Mouse (Mus musculus): ENCODE data around the gene Rph3a. TPM values are rescaled to one million over a fixed set of nuclear protein-coding genes. Genes with fewer than 3 reads are reported as not detected.
A peak's percentile ranks its signal among the peaks of the same experiment; 100 is the strongest.

Rph3a gene
- polyA plus RNA-seq, 1 experiment from 2014 or later, result not detected

DNA sequence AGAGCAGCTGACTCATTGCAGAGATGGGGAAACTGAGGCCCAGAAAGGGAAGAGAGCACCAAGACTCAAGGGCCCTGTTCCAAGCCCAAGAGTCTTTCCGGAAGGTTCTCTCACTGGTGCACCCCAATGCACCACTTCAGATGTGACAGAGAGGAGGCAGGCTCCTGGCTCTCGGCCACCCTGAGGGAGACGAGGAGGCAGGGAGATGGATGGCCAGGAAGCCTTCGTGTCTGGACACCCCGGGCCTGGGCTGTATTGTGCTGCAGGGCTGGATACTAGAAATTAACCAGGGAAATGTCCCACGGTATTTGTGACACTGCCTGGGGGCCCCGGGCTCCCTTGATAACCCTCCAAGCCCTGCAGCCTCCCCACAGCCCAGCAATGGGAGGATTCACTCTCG, 2.8 kb downstream of the Rph3a start:
- ATAC-seq (ENCODE audit: insufficient read depth), result no peak
- no peak for TF ChIP-seq CTCF (IDR thresholded peaks at IDR 0.05; ENCODE audit: low read depth)
- DNase-seq, result no peak
- no peak overlapping the region for H3K4me2 ChIP-seq
- no peaks in the 10 kb centered on the region for H3K36me3 ChIP-seq (ENCODE audit: insufficient read depth)
- H3K27ac ChIP-seq (ENCODE audit: low read depth), result no peak overlapping the region
- no peaks in the 10 kb centered on the region for H3K9me3 ChIP-seq (ENCODE audit: low read depth, low read length)
- 66% methylated on average over 8 of the region's 8 CpGs for WGBS
- H3K4me3 ChIP-seq (ENCODE audit: low read depth, low read length), result no peak overlapping the region
- H3K4me1 ChIP-seq (ENCODE audit: insufficient read depth), result no peaks in the 10 kb centered on the region
- no peak overlapping the region for H3K9ac ChIP-seq
- H3K27me3 ChIP-seq (ENCODE audit: insufficient read depth, low read length), result peaks cover 9% of the 10 kb centered on the region; the same call in 1 of the 2 replicates

DNA sequence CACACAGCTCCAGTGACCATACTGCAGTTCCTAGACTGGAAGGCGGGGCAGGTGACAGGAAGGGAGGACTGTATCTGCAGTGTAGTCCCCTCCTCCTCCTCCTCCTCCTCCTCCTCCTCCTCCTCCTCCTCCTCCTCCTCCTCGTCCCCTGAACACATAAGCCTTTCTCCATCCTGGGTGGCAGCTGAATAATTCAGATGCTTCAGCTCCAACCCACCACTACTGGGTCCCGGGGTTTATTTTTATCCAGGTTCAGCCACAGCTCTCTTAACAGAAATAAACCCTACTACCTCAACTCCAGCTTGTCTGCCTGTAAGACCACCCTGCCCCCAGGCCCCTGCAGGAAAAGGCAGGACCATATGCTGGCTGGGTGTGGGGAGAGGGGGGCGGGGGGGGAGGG, 3.7 kb downstream of the Rph3a start:
- no peak for TF ChIP-seq CTCF (IDR thresholded peaks at IDR 0.05; ENCODE audit: low read depth)
- Histone ChIP-seq H3K27ac (ENCODE audit: low read depth) (no peak overlapping the region), H3K4me3 (ENCODE audit: low read depth, low read length) (no peak overlapping the region), H3K9me3 (ENCODE audit: low read depth, low read length) (no peaks in the 10 kb centered on the region), H3K4me2 (no peak overlapping the region), H3K27me3 (ENCODE audit: insufficient read depth, low read length) (peaks cover 9% of the 10 kb centered on the region; the same call in 1 of the 2 replicates), H3K36me3 (ENCODE audit: insufficient read depth) (no peaks in the 10 kb centered on the region), H3K4me1 (ENCODE audit: insufficient read depth) (no peaks in the 10 kb centered on the region), H3K9ac (no peak overlapping the region)
- WGBS, result 42% methylated on average over 3 of the region's 4 CpGs
- ATAC-seq (ENCODE audit: insufficient read depth), result no peak
- DNase-seq, result no peak

DNA sequence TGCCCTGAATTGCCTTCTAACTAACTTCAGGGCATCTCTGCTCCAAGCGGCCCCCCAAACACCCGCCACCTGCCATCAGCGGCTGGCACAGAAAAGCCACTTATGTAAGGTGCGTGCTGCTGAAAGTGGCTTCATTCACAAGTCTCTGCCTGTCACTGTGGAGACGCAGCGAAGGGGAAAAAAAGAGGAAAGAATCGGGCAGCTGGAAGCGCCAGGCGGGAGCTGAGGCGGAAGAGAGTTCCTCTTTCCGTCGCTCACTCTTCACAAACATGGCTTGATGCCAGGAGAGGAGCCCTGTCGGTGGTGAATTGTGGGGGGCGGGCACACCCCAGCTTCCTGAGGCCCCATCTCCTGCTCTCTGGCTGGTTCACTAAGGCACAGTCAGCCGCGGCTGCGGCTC, 6.1 kb downstream of the Rph3a start:
- Histone ChIP-seq H3K4me3 (ENCODE audit: low read depth, low read length) (no peak overlapping the region), H3K27ac (ENCODE audit: low read depth) (no peak overlapping the region), H3K4me2 (no peak overlapping the region), H3K36me3 (ENCODE audit: insufficient read depth) (no peaks in the 10 kb centered on the region), H3K9ac (no peak overlapping the region), H3K4me1 (ENCODE audit: insufficient read depth) (no peaks in the 10 kb centered on the region), H3K27me3 (ENCODE audit: insufficient read depth, low read length) (peaks cover 5% of the 10 kb centered on the region; the same call in 1 of the 2 replicates), H3K9me3 (ENCODE audit: low read depth, low read length) (no peaks in the 10 kb centered on the region)
- peak; percentile 10 for DNase-seq
- no peak for ATAC-seq (ENCODE audit: insufficient read depth)
- no peak for TF ChIP-seq CTCF (IDR thresholded peaks at IDR 0.05; ENCODE audit: low read depth)
- 37% methylated on average over 17 of the region's 17 CpGs for WGBS

DNA sequence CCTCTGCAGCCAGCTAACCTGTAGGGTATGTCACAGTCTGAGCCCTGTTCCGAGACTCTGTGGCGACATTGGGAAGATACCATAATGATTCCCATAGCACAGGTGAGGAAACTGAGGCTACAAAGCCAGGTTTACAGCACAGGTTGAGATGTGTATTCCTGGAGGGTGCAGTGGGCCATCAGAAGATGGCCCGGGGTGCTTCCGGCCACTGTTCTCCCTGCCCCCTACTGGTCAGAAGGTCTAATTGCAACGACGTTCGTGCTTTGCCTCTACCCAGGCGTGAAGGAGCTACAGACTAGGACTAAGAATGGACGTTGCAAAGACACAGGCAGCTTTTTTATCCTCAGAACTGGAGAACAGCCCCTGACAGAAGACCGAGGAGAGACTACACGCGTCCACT, 10.3 kb downstream of the Rph3a start:
- DNase-seq (peak; percentile 19), ATAC-seq (ENCODE audit: insufficient read depth) (no peak)
- Histone ChIP-seq H3K9me3 (ENCODE audit: low read depth, low read length) (no peaks in the 10 kb centered on the region), H3K36me3 (ENCODE audit: insufficient read depth) (no peaks in the 10 kb centered on the region), H3K9ac (no peak overlapping the region), H3K27me3 (ENCODE audit: insufficient read depth, low read length) (no peaks in the 10 kb centered on the region), H3K4me3 (ENCODE audit: low read depth, low read length) (no peak overlapping the region), H3K4me1 (ENCODE audit: insufficient read depth) (no peaks in the 10 kb centered on the region), H3K4me2 (no peak overlapping the region), H3K27ac (ENCODE audit: low read depth) (no peak overlapping the region)
- TF ChIP-seq CTCF (IDR thresholded peaks at IDR 0.05; ENCODE audit: low read depth), result peak; percentile 64
- 38% methylated on average over 12 of the region's 12 CpGs for WGBS

DNA sequence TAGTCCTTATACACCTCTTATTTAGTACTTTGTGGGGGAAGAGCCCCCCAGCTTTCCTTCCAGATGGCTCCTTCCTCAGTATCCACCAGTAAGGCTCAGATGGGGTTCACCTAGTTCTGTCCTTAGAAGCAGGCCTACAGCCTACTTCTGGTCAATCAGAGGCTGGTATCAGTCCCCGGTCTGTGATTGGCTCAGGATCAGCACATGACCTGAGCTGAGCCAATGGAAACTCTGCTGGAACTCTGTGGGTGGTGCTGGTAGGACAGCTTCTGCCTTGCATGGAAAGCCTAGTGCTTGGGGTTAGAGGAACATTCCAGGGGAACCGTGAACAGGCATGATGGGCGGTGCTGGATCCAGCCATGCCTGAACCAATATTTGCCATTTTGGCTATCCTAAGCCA, 21.5 kb downstream of the Rph3a start:
- Histone ChIP-seq H3K9ac (no peak overlapping the region), H3K4me1 (ENCODE audit: insufficient read depth) (no peaks in the 10 kb centered on the region), H3K27ac (ENCODE audit: low read depth) (no peak overlapping the region), H3K9me3 (ENCODE audit: low read depth, low read length) (no peaks in the 10 kb centered on the region), H3K4me3 (ENCODE audit: low read depth, low read length) (no peak overlapping the region), H3K36me3 (ENCODE audit: insufficient read depth) (no peaks in the 10 kb centered on the region), H3K27me3 (ENCODE audit: insufficient read depth, low read length) (no peaks in the 10 kb centered on the region), H3K4me2 (no peak overlapping the region)
- DNase-seq, result no peak
- WGBS, result 84% methylated on average over 3 of the region's 3 CpGs
- ATAC-seq (ENCODE audit: insufficient read depth), result no peak
- TF ChIP-seq CTCF (IDR thresholded peaks at IDR 0.05; ENCODE audit: low read depth), result no peak

DNA sequence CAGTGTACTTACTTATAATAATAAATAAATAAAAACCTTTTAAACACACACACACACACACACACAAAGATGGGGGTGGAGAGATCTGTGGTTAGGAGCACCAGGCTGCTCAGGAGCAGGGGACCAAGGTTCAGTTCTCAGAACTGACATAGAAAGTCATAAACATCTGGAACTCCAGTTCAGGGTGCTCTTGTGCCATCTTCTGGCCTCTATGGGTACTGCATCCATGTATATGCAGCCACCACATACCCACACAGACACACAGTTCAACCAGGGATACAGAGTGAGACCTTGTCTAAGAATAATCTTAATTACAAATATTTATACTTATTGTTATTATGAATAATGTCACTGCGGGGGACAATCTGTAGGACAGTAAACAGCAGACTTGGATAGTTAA, 26.9 kb downstream of the Rph3a start:
- peak; percentile 38 for TF ChIP-seq CTCF (IDR thresholded peaks at IDR 0.05; ENCODE audit: low read depth)
- DNase-seq (peak; percentile 14), ATAC-seq (ENCODE audit: insufficient read depth) (no peak)
- Histone ChIP-seq H3K4me3 (ENCODE audit: low read depth, low read length) (no peak overlapping the region), H3K9ac (no peak overlapping the region), H3K4me1 (ENCODE audit: insufficient read depth) (no peaks in the 10 kb centered on the region), H3K27ac (ENCODE audit: low read depth) (no peak overlapping the region), H3K9me3 (ENCODE audit: low read depth, low read length) (no peaks in the 10 kb centered on the region), H3K27me3 (ENCODE audit: insufficient read depth, low read length) (no peaks in the 10 kb centered on the region), H3K36me3 (ENCODE audit: insufficient read depth) (no peaks in the 10 kb centered on the region), H3K4me2 (no peak overlapping the region)
- WGBS, result 85% methylated on average over 1 of the region's 1 CpGs

DNA sequence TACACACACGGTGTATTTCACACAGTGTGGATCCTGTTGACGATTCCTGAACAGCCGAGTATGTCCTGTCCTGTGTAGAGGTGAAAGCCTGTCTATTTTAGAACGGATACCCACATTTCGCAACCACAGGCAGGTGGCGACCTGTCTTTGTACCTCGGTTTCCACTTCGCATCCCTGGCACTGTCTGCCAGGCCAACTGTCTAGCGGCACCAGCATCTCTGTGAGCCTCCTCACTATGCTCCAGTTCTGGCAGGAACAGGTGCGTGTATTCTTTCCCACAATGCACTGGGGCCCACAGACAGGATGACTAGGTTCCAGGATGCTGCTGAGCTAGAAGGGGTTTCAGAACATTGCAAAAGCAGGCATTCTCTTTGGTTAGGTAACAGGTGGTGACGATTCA, 28.7 kb downstream of the Rph3a start:
- no peak overlapping the region for H3K4me2 ChIP-seq
- H3K27me3 ChIP-seq (ENCODE audit: insufficient read depth, low read length), result no peaks in the 10 kb centered on the region
- 88% methylated on average over 11 of the region's 11 CpGs for WGBS
- ATAC-seq (ENCODE audit: insufficient read depth), result no peak
- H3K4me3 ChIP-seq (ENCODE audit: low read depth, low read length), result no peak overlapping the region
- DNase-seq, result no peak
- no peaks in the 10 kb centered on the region for H3K36me3 ChIP-seq (ENCODE audit: insufficient read depth)
- no peaks in the 10 kb centered on the region for H3K4me1 ChIP-seq (ENCODE audit: insufficient read depth)
- H3K9me3 ChIP-seq (ENCODE audit: low read depth, low read length), result no peaks in the 10 kb centered on the region
- no peak overlapping the region for H3K9ac ChIP-seq
- no peak overlapping the region for H3K27ac ChIP-seq (ENCODE audit: low read depth)
- TF ChIP-seq CTCF (IDR thresholded peaks at IDR 0.05; ENCODE audit: low read depth), result no peak

DNA sequence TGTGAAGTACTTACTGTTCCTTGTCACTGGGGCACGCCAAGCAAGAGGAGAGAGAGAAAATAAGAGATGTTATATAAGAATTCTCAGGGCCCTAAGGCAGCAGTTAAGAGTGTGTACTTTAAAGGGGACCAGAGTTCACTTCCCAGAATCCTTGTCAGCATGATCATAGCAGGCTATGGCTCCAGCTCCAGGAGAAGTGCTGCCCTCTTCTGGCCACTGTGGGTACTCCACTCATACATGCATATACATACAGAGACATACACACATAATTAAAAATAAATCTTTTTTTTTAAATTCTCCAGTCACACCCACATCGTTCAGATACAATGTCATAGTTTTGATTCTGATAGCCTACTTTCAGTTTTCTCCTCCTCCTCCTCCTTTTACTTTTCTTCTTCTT, 29.8 kb downstream of the Rph3a start:
- no peak overlapping the region for H3K27ac ChIP-seq (ENCODE audit: low read depth)
- TF ChIP-seq CTCF (IDR thresholded peaks at IDR 0.05; ENCODE audit: low read depth), result peak; percentile 27; the same call in 1 of the 2 replicates
- no peak overlapping the region for H3K9ac ChIP-seq
- H3K36me3 ChIP-seq (ENCODE audit: insufficient read depth), result no peaks in the 10 kb centered on the region
- WGBS, result 71% methylated on average over 2 of the region's 2 CpGs
- ATAC-seq (ENCODE audit: insufficient read depth), result no peak
- H3K9me3 ChIP-seq (ENCODE audit: low read depth, low read length), result no peaks in the 10 kb centered on the region
- H3K4me1 ChIP-seq (ENCODE audit: insufficient read depth), result no peaks in the 10 kb centered on the region
- H3K4me3 ChIP-seq (ENCODE audit: low read depth, low read length), result no peak overlapping the region
- no peak for DNase-seq
- H3K4me2 ChIP-seq, result no peak overlapping the region
- H3K27me3 ChIP-seq (ENCODE audit: insufficient read depth, low read length), result no peaks in the 10 kb centered on the region

All from lung, embryonic 14.5 days (tissue).